Mouse (Mus musculus) thymus, postnatal 36 days (tissue): Measurements from ENCODE around the gene Ccdc115.
A peak's percentile ranks its signal among the peaks of the same experiment; 100 is the strongest.

Source experiments
- DNase-seq, 2 experiments: peaks; one replicate each; pipeline ENCODE4 v3.0.0; 2022; ENCODE audit warnings: mixed read lengths in 2 of 2

Gene Ccdc115

DNA sequence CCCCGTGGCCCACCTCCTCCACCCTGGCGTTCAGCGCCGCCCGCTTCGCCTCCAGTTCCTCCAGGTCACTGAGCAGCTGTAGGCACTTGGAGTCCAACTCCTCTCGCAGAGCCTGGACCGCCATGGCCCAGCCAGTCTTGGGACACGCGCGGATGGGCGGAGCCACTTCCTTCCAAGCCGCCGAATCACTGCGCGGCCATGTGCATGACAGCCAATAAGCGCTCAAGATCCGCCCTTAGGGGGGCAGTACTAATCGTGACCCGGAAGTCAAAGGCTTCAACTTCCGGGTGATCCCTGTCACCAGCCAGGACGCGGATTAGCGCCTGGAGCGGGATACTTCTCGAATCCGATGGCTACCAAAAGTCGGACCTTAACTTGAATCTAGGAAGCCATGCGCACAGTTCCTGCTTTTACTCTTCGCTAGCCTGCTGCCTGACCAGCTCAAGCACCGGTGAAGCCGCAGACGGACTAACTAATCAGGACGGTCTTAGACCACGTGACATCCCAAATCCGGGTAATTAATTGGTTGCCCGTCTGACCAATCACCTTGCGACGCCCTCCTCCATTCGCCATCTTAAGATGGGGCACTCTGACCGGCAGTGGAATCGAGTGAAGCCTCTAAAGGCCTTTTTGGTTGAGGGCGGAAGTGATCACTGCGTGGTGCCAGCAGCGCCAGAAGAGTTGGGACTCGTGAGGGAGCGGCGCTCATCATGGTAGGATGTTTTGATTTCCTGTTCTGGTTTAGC is at the start of gene Ccdc115, which contains the start of gene Imp4:
TSS of gene Ccdc115 (minus strand) at position 458 of the 746 bp plus-strand sequence.
TSS of gene Imp4 (plus strand) at position 637 of the 746 bp plus-strand sequence.
- peak; percentile 90 to 94 for DNase-seq

GRCm38 (mm10) chr1:34487383-34487782 is 47.9 kb upstream of the Ccdc115 start:
- no peak for DNase-seq

GRCm38 (mm10) chr1:34485461-34486188 is 46.2 kb upstream of the Ccdc115 start:
- DNase-seq, result peak; percentile 67 to 73

DNA sequence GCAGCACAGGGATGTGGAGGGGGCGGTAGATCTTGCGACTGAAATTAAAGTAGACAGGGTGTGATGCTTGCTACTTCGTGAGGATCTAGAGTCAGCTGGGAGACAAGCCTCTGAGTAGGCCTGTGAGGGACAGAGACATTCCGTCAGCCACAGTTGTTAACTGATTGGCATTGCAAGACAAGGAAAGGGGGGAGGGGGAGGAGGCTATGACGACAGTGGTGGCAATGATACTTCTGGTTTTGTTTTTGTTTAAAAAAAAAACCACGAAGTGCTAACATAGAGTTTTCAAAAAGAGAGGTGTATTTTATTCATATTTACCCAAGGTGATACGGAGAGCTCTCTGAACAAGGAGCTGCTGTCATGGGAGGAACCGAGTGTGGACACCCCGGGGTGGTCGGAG is 45.0 kb upstream of the Ccdc115 start:
- no peak for DNase-seq

DNA sequence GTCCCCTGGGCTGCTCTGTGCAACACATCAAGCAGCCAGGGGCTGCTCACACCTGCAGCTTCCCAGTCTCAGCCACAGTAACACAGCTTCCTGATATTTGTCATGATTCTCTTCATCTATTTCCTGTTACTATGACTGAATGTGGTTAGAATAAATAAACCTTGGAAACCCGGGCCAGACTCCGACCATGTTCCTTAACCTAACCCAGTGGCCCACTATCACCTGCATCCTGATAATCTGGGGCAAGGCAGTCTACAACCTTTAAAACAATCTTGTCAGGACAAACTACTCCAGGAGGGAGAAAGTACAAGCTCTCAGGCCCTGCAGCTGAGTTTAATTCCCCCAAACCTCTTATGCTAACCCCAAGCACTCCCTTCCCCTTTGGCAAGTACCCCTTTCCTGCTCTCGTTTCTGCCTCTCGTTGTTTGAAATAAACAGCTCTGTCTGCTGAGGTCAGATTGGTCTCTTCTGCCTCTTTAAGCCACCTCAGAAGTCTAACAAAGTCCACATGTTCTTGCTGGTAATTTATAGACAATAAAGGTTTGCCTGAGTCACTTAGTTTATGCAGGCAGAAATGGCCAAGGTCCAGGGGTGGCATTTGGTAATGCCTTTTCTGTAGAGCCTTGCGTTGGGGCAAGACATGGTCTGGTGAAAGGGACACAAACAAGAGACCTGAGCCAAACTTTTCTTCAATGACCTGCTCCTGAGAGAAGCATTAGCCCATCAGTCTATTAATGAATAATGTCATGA is 42.6 kb upstream of the Ccdc115 start:
- DNase-seq, result no peak

GRCm38 (mm10) chr1:34480801-34481200 is 41.3 kb upstream of the Ccdc115 start:
- no peak for DNase-seq

DNA sequence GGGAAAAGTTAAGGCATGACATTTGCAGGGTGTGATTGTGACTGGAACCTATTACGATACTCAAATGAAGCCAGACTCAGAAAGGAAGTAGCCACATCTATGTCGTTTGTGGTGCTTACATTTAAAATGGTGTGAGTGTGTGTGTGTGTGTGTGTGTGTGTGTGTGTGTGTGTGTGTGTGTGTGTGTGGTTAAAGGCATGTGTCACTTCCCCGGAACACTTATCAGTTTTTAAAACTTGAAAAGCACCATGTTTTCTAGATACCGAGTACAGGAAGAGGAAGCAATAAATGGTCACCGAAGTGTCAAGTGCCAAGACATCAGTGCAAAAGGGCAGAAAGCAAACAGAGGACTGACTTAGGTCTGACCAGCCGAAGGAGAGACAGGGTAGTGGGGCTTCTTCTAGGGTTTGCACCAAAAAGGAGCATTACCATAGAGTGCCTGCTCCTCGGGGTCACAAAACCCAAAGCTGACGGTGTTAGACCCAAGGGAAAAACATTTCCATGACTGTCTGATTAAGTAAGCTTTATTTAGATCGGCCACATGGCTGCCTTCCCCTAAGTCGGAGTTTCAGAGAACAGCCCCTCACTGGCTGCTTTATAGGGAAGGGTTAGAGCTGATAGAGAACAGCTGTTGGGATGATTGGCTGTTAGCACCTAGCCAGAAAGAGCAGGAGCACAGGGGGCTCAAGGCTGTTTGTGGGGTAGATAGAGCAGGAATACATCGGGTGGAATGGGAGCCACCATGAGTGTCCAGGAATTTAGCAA is 39.6 kb upstream of the Ccdc115 start:
- no peak for DNase-seq

GRCm38 (mm10) chr1:34472427-34473300 is 33.2 kb upstream of the Ccdc115 start:
- peak; percentile 83 to 85 for DNase-seq

DNA sequence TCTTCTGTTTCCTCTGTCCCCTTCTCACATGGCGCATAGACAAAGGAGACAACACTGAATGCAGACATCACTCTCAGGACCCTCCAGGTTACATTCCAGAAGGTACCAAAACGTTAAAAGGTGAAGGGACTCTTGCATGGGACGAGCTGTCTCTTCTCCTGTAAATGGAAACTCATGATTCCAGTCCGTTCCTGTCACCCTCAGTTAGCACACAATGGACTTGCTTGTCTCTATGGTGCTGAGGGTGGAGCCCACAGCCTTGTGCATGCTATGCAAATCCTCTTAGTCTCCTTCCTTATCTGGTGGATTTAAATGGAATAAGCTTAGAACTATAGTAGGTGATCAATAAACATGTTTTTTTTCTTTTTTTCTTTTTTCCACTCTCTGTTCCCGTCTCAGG is 30.3 kb upstream of the Ccdc115 start:
- no peak for DNase-seq

GRCm38 (mm10) chr1:34468500-34468899 is 29.0 kb upstream of the Ccdc115 start:
- no peak for DNase-seq

GRCm38 (mm10) chr1:34468051-34468450 is 28.6 kb upstream of the Ccdc115 start:
- no peak for DNase-seq

GRCm38 (mm10) chr1:34465445-34465844 is 26.0 kb upstream of the Ccdc115 start:
- no peak for DNase-seq

DNA sequence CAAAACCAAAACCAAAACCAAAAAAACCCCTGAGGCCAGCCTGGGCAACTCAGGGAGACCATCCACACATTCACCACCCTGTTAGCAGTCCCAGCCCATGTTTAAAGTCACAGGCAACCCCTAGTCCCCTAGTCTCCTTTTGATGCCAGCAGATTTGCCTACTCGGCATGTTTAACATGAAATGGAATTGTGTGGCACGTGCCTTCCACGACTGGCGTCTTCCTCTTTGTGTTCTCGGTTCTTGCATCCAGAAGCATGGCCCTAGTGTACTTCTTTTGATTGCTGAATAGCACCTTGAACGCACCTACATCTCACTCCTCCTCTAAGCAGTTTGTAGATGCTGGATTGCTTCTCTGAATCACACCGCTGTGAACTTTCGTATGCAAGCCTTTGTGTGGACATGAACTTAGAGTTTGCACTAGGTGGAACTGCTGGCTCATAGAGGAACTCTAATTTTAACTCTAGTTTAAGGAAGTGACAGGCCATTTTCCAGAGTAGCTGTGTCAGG is 24.9 kb upstream of the Ccdc115 start:
- no peak for DNase-seq

- peak; percentile 81 for DNase-seq
Observed at GRCm38 (mm10) chr1:34462766-34463165, 23.3 kb upstream of the Ccdc115 start.

DNA sequence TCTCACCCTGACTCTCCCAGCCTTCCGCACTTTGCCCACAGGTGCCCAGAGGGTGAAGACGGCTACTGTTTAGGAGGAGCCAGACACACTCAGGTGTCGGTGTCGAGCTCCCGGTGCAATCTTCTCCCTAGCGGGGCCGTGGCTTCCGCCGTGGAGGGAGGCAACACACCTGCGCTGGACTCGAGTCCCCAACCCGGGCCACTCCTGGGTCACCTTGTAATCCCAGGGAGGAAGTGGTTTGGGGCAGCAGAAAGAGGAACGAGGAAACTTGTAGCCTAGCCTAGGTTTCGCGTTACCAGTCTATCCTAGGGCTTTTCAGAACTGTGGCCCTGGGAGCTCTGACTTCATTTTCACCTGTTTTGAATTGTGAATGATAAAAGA is 20.6 kb upstream of the Ccdc115 start:
- DNase-seq, result no peak

- peak; percentile 88 to 93 for DNase-seq
Observed at GRCm38 (mm10) chr1:34459284-34460060, 20.0 kb upstream of the Ccdc115 start, which contains the start of gene Ptpn18. Gene Ptpn18, plus strand, starts transcription at chr1:34459762.

- DNase-seq, result no peak
Observed at GRCm38 (mm10) chr1:34458431-34458830, 19.0 kb upstream of the Ccdc115 start.

DNA sequence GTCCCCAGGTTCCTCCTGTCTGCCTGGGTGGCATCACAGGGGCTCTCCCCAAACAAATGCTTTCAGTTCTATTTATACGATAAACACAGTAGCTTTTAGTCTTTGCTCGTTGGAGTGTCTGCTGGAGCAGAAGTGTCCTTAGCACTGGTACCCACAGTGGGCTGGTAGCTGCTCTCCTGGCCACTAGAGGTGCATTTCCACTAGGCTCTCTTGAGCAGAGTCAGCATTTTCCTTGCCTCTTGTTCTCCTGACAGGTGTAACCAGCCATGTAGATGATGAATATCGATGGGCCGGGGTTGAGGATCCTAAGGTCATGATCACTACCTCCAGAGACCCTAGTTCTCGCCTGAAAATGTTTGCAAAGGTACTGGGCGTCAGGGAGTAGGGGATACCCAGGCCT is 3.7 kb upstream of the Ccdc115 start:
- no peak for DNase-seq

GRCm38 (mm10) chr1:34439961-34440630 is 624 bp upstream of the Ccdc115 start:
- DNase-seq, result peak in 1 of 2 experiments; percentile 25
